Mouse (Mus musculus) MEL (cell line): Measurements from ENCODE around the gene Pip5k1b.

Source experiments
- BHLHE40 ChIP-seq: IDR thresholded peaks from 2 replicates; pipeline ENCODE4 v1.6.1; 2012; ENCODE audit warnings: low read depth, mild to moderate bottlenecking, inconsistent platforms, low read length, improper control_type of control experiment, borderline replicate concordance
- CTCF ChIP-seq, 3 experiments: IDR thresholded peaks in 2 of 3; conservative IDR thresholded peaks in 1 of 3; 2 replicates each; pipeline ENCODE4 v1.5.1; 2011 to 2012; ENCODE audit warnings: low read length in 3 of 3, low read depth in 2 of 3, mild to moderate bottlenecking in 2 of 3, improper control_type of control experiment in 1 of 3, inconsistent platforms in 1 of 3, mixed read lengths in 1 of 3, moderate library complexity in 1 of 3; ENCODE audit not compliant: control insufficient read depth in 1 of 3, insufficient read depth in 1 of 3, poor library complexity in 1 of 3, severe bottlenecking in 1 of 3
- EP300 ChIP-seq, 2 experiments: IDR thresholded peaks; 2 replicates each; pipeline ENCODE4 v1.6.1; 2011; ENCODE audit warnings: improper control_type of control experiment in 2 of 2, low read length in 2 of 2, low read depth in 1 of 2, mild to moderate bottlenecking in 1 of 2
- GABPA ChIP-seq: IDR thresholded peaks from 2 replicates; pipeline ENCODE4 v1.6.1; 2012; ENCODE audit warnings: low read depth, mild to moderate bottlenecking, inconsistent platforms, low read length, improper control_type of control experiment, moderate library complexity
- JUND ChIP-seq: IDR thresholded peaks from 2 replicates; pipeline ENCODE4 v1.6.1; 2011; ENCODE audit warnings: low read depth, mild to moderate bottlenecking, improper control_type of control experiment, low read length
- KAT2A ChIP-seq: conservative IDR thresholded peaks from 2 replicates; pipeline ENCODE4 v1.6.1; 2012; ENCODE audit warnings: low read depth, low read length, improper control_type of control experiment, inconsistent platforms
- MAX ChIP-seq: IDR thresholded peaks from 2 replicates; pipeline ENCODE4 v1.6.1; 2011; ENCODE audit warnings: low read length, improper control_type of control experiment
- POLR2A ChIP-seq, 2 experiments: IDR thresholded peaks; 2 replicates each; pipeline ENCODE4 v1.6.1; 2011 to 2012; ENCODE audit warnings: low read length in 2 of 2, mild to moderate bottlenecking in 2 of 2, control low read depth in 1 of 2, improper control_type of control experiment in 1 of 2, low read depth in 1 of 2, moderate library complexity in 1 of 2; ENCODE audit not compliant: control insufficient read depth in 1 of 2, insufficient read depth in 1 of 2, poor library complexity in 1 of 2
- TCF12 ChIP-seq: IDR thresholded peaks from 2 replicates; pipeline ENCODE4 v1.6.1; 2014; ENCODE audit warnings: low read depth, mild to moderate bottlenecking, inconsistent platforms, low read length, improper control_type of control experiment, moderate library complexity
- UBTF ChIP-seq: IDR thresholded peaks from 2 replicates; pipeline ENCODE4 v1.6.1; 2012; ENCODE audit warnings: low read depth, mild to moderate bottlenecking, inconsistent platforms, low read length, improper control_type of control experiment, moderate library complexity, borderline replicate concordance; ENCODE audit not compliant: insufficient read depth
- ZC3H11A ChIP-seq: IDR thresholded peaks from 2 replicates; pipeline ENCODE4 v1.6.1; 2012; ENCODE audit warnings: low read depth, mild to moderate bottlenecking, inconsistent platforms, low read length, improper control_type of control experiment
- ZKSCAN1 ChIP-seq: IDR thresholded peaks from 2 replicates; pipeline ENCODE4 v1.6.1; 2012; ENCODE audit warnings: low read depth, mild to moderate bottlenecking, inconsistent platforms, low read length, improper control_type of control experiment, moderate library complexity
- ZMIZ1 ChIP-seq: IDR thresholded peaks from 2 replicates; pipeline ENCODE4 v1.6.1; 2012; ENCODE audit warnings: low read depth, mild to moderate bottlenecking, inconsistent platforms, low read length, improper control_type of control experiment, moderate library complexity
- ZNF384 ChIP-seq: IDR thresholded peaks from 2 replicates; pipeline ENCODE4 v1.6.1; 2012; ENCODE audit warnings: low read depth, mild to moderate bottlenecking, inconsistent platforms, low read length, improper control_type of control experiment

GRCm38 (mm10) chr19:24416975-24417658 lies 138.6 kb downstream of the Pip5k1b start:
- TF ChIP-seq EP300 (IDR thresholded peaks at IDR 0.05; ENCODE audit: low read depth in 1 of 2, low read length in 2 of 2), result no peak
- no peak for TF ChIP-seq POLR2A (IDR thresholded peaks at IDR 0.05; ENCODE audit: control insufficient read depth in 1 of 2, insufficient read depth in 1 of 2, low read depth in 1 of 2, low read length in 2 of 2, poor library complexity in 1 of 2)
- no peak for TF ChIP-seq CTCF (IDR thresholded peaks at IDR 0.05 in 2 of 3, conservative IDR thresholded peaks at IDR 0.05 in 1 of 3; ENCODE audit: control insufficient read depth in 1 of 3, insufficient read depth in 1 of 3, low read depth in 2 of 3, low read length in 3 of 3, poor library complexity in 1 of 3, severe bottlenecking in 1 of 3)
- no peak for TF ChIP-seq BHLHE40
- TF ChIP-seq TCF12, result no peak
- no peak for TF ChIP-seq ZNF384
- no peak for TF ChIP-seq ZKSCAN1
- no peak for TF ChIP-seq GABPA
- no peak for TF ChIP-seq ZMIZ1
- TF ChIP-seq UBTF, result no peak
- no peak for TF ChIP-seq ZC3H11A
- TF ChIP-seq JUND, result no peak
- TF ChIP-seq KAT2A, result no peak
- no peak for TF ChIP-seq MAX
